Mouse (Mus musculus) T-helper 17 cell (primary cell): ENCODE measurements around the gene Ifnz.
"Not testable (repeated sequence)": the region's sequence is repeated elsewhere in the genome, so short reads cannot be mapped to it uniquely, and the experiment has no call there.

ENCODE experiments used
- in situ Hi-C, 2 experiments: fragments of 300-600 bp; cut with MboI, MseI; formaldehyde crosslinking; loops; 1 replicate in 1 of 2; 2 replicates in 1 of 2; pipeline ENCODE4 v1.15.1; 2025; ENCODE audit warnings: high pct_unique_total_duplicates in 2 of 2

Ifnz gene

GRCm38 (mm10) chr4:88782335-88782734 is 404 bp downstream of the Ifnz start:
- in situ Hi-C loops, result loop anchor here (10.0 kb wide), 2 partner anchors 82 to 742 kb away; no protein-coding TSS in a partner anchor

GRCm38 (mm10) chr4:88785409-88785808 is 3.5 kb downstream of the Ifnz start, which contains the start of gene Gm13276:
Gene Gm13276, plus strand, starts transcription at chr4:88785709.
- in situ Hi-C loops, result loop anchor here (5.0 to 10.0 kb wide), 3 partner anchors 33 to 739 kb away; partner anchors contain the start of gene Gm13271 (in 2 of the 2)

- in situ Hi-C loops, result loop anchor here (5.0 to 10.0 kb wide), 3 partner anchors 36 to 736 kb away; partner anchors contain the start of gene Gm13271 (in 2 of the 2)
Measured at GRCm38 (mm10) chr4:88788402-88788801, 6.5 kb downstream of the Ifnz start, which contains the start of gene Gm13277. Gene Gm13277, plus strand, starts transcription at chr4:88788632.

GRCm38 (mm10) chr4:88791250-88791649 is 9.3 kb downstream of the Ifnz start, which contains the start of gene Gm13278:
Gene Gm13278, plus strand, starts transcription at chr4:88791550.
- in situ Hi-C loops, result not testable (repeated sequence)

- in situ Hi-C loops, result not testable (repeated sequence)
Measured at GRCm38 (mm10) chr4:88793936-88794675, 12.2 kb downstream of the Ifnz start, which contains the start of gene Gm13275. Gene Gm13275, plus strand, starts transcription at chr4:88794487.

GRCm38 (mm10) chr4:88797097-88797496 is 15.2 kb downstream of the Ifnz start, which contains the start of gene Gm13279:
Gene Gm13279, plus strand, starts transcription at chr4:88797397.
- in situ Hi-C loops, result not testable (repeated sequence)

GRCm38 (mm10) chr4:88799365-88799764 is 17.4 kb downstream of the Ifnz start, which contains the start of gene Gm13285:
Gene Gm13285, plus strand, starts transcription at chr4:88799665.
- in situ Hi-C loops, result not testable (repeated sequence)

- in situ Hi-C loops, result loop anchor here in 1 of 2 experiments (5.0 to 25.0 kb wide), 2 partner anchors 66 to 1916 kb away; no protein-coding TSS in a partner anchor
Measured at GRCm38 (mm10) chr4:88802954-88803353, 21.0 kb downstream of the Ifnz start, which contains the start of gene Gm13287. Gene Gm13287, plus strand, starts transcription at chr4:88803254.

- in situ Hi-C loops, result loop anchor here in 1 of 2 experiments (5.0 to 25.0 kb wide), 2 partner anchors 33 to 1918 kb away; partner anchors contain the start of gene Gm13290
Measured at GRCm38 (mm10) chr4:88805231-88805630, 23.3 kb downstream of the Ifnz start, which contains the start of gene Gm13288. Gene Gm13288, plus strand, starts transcription at chr4:88805531.

GRCm38 (mm10) chr4:88805761-88806160 is 23.8 kb downstream of the Ifnz start:
- in situ Hi-C loops, result loop anchor here in 1 of 2 experiments (5.0 to 25.0 kb wide), 2 partner anchors 33 to 1918 kb away; partner anchors contain the start of gene Gm13290

- in situ Hi-C loops, result loop anchor here in 1 of 2 experiments (25.0 kb wide), 1 partner anchor 1929 kb away; no protein-coding TSS in a partner anchor
Measured at GRCm38 (mm10) chr4:88815928-88816327, 34.0 kb downstream of the Ifnz start, which contains the start of gene Ifna7. Gene Ifna7, plus strand, starts transcription at chr4:88816228.

- in situ Hi-C loops, result loop anchor here in 1 of 2 experiments (25.0 kb wide), 1 partner anchor 1932 kb away; no protein-coding TSS in a partner anchor
Measured at GRCm38 (mm10) chr4:88819659-88820058, 37.7 kb downstream of the Ifnz start, which contains the start of gene Ifna11. Gene Ifna11, plus strand, starts transcription at chr4:88819959.

GRCm38 (mm10) chr4:88822995-88823394 is 41.1 kb downstream of the Ifnz start:
- in situ Hi-C loops, result loop anchor here in 1 of 2 experiments (25.0 kb wide), 1 partner anchor 1936 kb away; no protein-coding TSS in a partner anchor

- in situ Hi-C loops, result not testable (repeated sequence)
Measured at GRCm38 (mm10) chr4:88827116-88827515, 45.2 kb downstream of the Ifnz start, which contains the start of gene Ifna6. Gene Ifna6, plus strand, starts transcription at chr4:88827416.

- in situ Hi-C loops, result no loop called here
Measured at GRCm38 (mm10) chr4:88830523-88830922, 48.6 kb downstream of the Ifnz start.
